Mouse (Mus musculus) embryonic fibroblast, embryonic 13.5 days (primary cell): ENCODE measurements around the gene BC051665.

ENCODE experiments used
- CTCF ChIP-seq: IDR thresholded peaks from 2 replicates; pipeline ENCODE4 v1.5.1; 2011; ENCODE audit warnings: mild to moderate bottlenecking, control low read depth, low read length, moderate library complexity, borderline replicate concordance; ENCODE audit not compliant: insufficient read depth
- POLR2A ChIP-seq: IDR thresholded peaks from 2 replicates; pipeline ENCODE4 v1.6.1; 2011; ENCODE audit warnings: low read depth, mild to moderate bottlenecking, control low read depth, low read length, moderate library complexity

DNA sequence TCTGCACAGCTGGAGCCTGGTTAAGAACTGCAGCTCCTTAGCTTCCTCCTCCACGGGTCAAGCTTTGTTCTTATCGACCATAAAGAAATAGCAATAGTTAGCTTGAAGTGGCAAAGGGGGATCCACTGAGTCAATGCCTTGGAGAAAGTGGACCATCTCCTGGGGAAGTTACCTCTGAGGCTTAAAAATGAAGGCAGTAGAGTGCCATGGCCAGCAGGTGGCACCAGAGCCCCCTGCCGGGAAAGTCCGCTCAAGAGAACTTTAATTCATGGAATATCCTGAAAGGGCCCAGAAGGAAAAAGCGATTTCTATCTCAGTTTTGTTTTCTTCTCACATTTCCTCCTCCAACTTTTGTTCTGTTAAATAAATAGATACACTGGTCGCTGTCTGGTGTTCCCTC lies 27.0 kb downstream of the BC051665 start:
- no peak for TF ChIP-seq POLR2A
- TF ChIP-seq CTCF, result peak; percentile 33; the same call in 1 of the 2 replicates
